Mouse (Mus musculus) embryonic facial prominence, embryonic 12.5 days (tissue): ENCODE results near the gene Ssxb6. TPM values are rescaled to one million over a fixed set of nuclear protein-coding genes. Genes with fewer than 3 reads are reported as not detected.
"Not testable (repeated sequence)": the region's sequence is repeated elsewhere in the genome, so short reads cannot be mapped to it uniquely, and the experiment has no call there.

Experiments
- ATAC-seq: fragments of 200-750 bp; cut with Nextera tagmentation; 2 replicates; pipeline ENCODE4 v1.8.0; 2017; ENCODE audit not compliant: insufficient number of reproducible peaks, insufficient read depth, low FRiP score, low TSS enrichment
- H3K27ac ChIP-seq: fragments of 300-500 bp; sonication (generic); 2 replicates; pipeline ENCODE4 v1.5.1; 2016; ENCODE audit warnings: mild to moderate bottlenecking
- H3K27me3 ChIP-seq: fragments of 300-500 bp; sonication (generic); 2 replicates; pipeline ENCODE4 v1.6.1; 2016; ENCODE audit warnings: mild to moderate bottlenecking, moderate library complexity
- H3K36me3 ChIP-seq: fragments of 300-500 bp; sonication (generic); 2 replicates; pipeline ENCODE4 v1.6.1; 2016; ENCODE audit warnings: mild to moderate bottlenecking
- H3K4me1 ChIP-seq: fragments of 300-500 bp; sonication (generic); 2 replicates; pipeline ENCODE4 v1.6.1; 2016
- H3K4me2 ChIP-seq: fragments of 300-500 bp; sonication (generic); replicated peaks from 2 replicates; pipeline ENCODE4 v1.6.1; 2016; ENCODE audit warnings: mild to moderate bottlenecking, moderate library complexity
- H3K4me3 ChIP-seq: fragments of 300-500 bp; sonication (generic); 2 replicates; pipeline ENCODE4 v1.5.1; 2016; ENCODE audit warnings: mild to moderate bottlenecking
- H3K9ac ChIP-seq: fragments of 300-500 bp; sonication (generic); 2 replicates; pipeline ENCODE4 v1.6.1; 2016; ENCODE audit warnings: mild to moderate bottlenecking, moderate library complexity
- H3K9me3 ChIP-seq: fragments of 300-500 bp; sonication (generic); 2 replicates; pipeline ENCODE4 v1.6.1; 2016; ENCODE audit warnings: mild to moderate bottlenecking, moderate library complexity
- WGBS: fragments of 180-500 bp; shearing (Covaris S2); methylation state at CpG from one replicate; pipeline ENCODE4 v1.1.7; 2016; 5-methylcytosine and 5-hydroxymethylcytosine counted together
- polyA plus RNA-seq: library from polyadenylated mRNA; unstranded; fragments of >200 nt; fragmentation: Nextera tagmentation; extraction: Ambion mirVana; gene quantifications from 2 replicates; pipeline ENCODE4 v1.2.1, GENCODE M21; 2016

Ssxb6 gene
- not detected in 2 replicates for polyA plus RNA-seq

DNA sequence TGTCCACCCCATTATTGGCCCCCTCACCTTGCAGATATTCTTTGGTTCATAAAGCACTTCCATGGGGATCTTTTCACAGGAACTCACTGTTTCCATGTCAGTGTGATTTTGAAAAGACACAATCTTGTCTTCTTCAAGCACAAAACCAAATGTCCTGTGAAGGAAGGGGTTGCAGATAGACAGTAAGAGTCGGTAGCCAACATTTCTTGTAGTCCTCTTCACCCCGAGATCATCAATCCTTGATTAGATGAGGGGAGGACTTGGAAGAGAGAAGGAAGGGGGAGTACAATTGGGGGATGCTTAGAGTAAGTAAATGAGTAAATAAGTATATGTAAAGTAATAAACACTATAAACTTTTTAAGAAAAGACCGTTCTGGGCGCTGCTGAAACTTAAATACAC lies at the start of gene Ssxb6:
TSS of gene Ssxb6 (minus strand) at position 101 of the 400 bp plus-strand sequence.
- not testable (repeated sequence) for ATAC-seq, H3K4me2 ChIP-seq, H3K36me3 ChIP-seq, H3K4me1 ChIP-seq, H3K9me3 ChIP-seq, H3K27ac ChIP-seq, H3K27me3 ChIP-seq, H3K9ac ChIP-seq, H3K4me3 ChIP-seq
- 73% methylated on average over 4 of the region's 4 CpGs for WGBS

DNA sequence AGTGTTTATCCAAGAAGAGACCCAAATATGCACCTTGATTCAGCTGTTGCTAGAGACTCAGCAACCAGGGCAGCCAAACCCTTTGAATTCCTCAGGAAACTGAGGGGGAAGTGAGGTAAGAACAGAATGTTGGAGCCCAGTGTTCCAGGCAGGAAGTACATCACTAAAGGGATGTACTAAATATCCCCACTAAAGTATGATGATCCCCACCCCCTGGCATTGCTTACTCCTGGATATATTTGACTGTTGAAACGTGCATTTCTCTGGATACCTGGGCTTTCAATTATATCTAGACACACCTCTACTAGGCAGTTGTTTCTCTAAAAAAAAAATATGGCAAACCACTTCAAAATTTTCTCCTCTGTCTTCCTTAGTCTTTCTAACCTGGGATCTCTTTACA lies 43.7 kb upstream of the Ssxb6 start, which contains the start of gene Ssxb3:
TSS of gene Ssxb3 (minus strand) at position 101 of the 400 bp plus-strand sequence.
- 36% methylated on average over 1 of the region's 1 CpGs for WGBS

DNA sequence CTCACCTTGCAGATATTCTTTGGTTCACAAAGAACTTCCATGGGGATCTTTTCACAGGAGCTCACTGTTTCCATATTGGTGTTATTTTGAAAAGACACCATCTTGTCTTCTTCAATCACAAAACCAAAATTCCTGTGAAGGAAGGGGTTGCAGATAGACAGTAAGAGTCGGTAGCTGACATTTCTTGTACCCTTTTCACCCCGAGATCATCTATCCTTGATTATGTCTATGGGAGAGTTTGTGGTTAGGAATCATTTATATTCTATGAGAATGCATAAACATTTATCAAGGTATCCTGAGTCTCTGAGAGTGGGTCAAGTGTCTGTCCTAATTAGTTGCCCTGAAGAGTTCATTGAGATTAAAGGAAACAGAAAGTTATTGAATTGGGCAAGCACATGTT lies 23.2 kb downstream of the Ssxb6 start, which contains the start of gene Gm14459:
TSS of gene Gm14459 (minus strand) at position 101 of the 400 bp plus-strand sequence.
- no peaks in the 10 kb centered on the region for H3K9me3 ChIP-seq
- H3K4me1 ChIP-seq = no peaks in the 10 kb centered on the region
- no peak for ATAC-seq
- H3K9ac ChIP-seq = no peak within 1 kb of the TSS
- no peak within 1 kb of the TSS for H3K4me2 ChIP-seq
- 77% methylated on average over 2 of the region's 2 CpGs for WGBS
- no peak within 1 kb of the TSS for H3K4me3 ChIP-seq
- H3K36me3 ChIP-seq = no peaks in the 10 kb centered on the region
- H3K27ac ChIP-seq = no peak within 1 kb of the TSS
- no peaks in the 10 kb centered on the region for H3K27me3 ChIP-seq

More for the DNA sequence above, 43.7 kb upstream of the Ssxb6 start, which contains the start of gene Ssxb3:
- not testable (repeated sequence) for H3K4me3 ChIP-seq, H3K9ac ChIP-seq, ATAC-seq, H3K4me1 ChIP-seq, H3K4me2 ChIP-seq, H3K36me3 ChIP-seq, H3K27ac ChIP-seq, H3K9me3 ChIP-seq, H3K27me3 ChIP-seq

Other genes with a start within 250 kb of the Ssxb6 start
- gene Ssxb10, start 220.8 kb downstream of the Ssxb6 start, polyA plus RNA-seq = not detected in 2 replicates
- not detected in 2 replicates for gene Ssxb9, start 181.3 kb downstream of the Ssxb6 start, polyA plus RNA-seq
- gene Ssxb1, start 134.9 kb downstream of the Ssxb6 start, polyA plus RNA-seq = not detected in 2 replicates
- not detected in 2 replicates for gene Ssxb2, start 86.5 kb downstream of the Ssxb6 start, polyA plus RNA-seq
- gene Gm14459, start 23.3 kb downstream of the Ssxb6 start, polyA plus RNA-seq = not detected in 2 replicates
- gene Ssxb3, start 43.6 kb upstream of the Ssxb6 start, polyA plus RNA-seq = not detected in 2 replicates
- not detected in 2 replicates for gene Ssxb8, start 142.6 kb upstream of the Ssxb6 start, polyA plus RNA-seq
- gene Ssx9, start 200.2 kb upstream of the Ssxb6 start, polyA plus RNA-seq = not detected in 2 replicates